Mouse (Mus musculus) gastrocnemius, postnatal 25 days (tissue): ENCODE measurements around the gene Tkt. TPM values are rescaled to one million over a fixed set of nuclear protein-coding genes. Genes with fewer than 3 reads are reported as not detected.

Experiments
- DNase-seq: peaks from one replicate; pipeline ENCODE4 v3.0.0; 2022
- microRNA-seq, 2 experiments: library from miRNA; unstranded; fragments of <30 nt; microRNA quantifications; one replicate each; pipeline ENCODE4 v1.2.0; 2021; ENCODE audit warnings: borderline replicate concordance in 2 of 2
- total RNA-seq, 2 experiments: library from RNA; stranded (reverse); gene quantifications; 1 replicate in 1 of 2; 2 replicates in 1 of 2; pipeline ENCODE4 v1.2.3; 2021

The Tkt gene
- total RNA-seq, 2 experiments from 2014 or later = 9.1 to 25.6 TPM

DNA sequence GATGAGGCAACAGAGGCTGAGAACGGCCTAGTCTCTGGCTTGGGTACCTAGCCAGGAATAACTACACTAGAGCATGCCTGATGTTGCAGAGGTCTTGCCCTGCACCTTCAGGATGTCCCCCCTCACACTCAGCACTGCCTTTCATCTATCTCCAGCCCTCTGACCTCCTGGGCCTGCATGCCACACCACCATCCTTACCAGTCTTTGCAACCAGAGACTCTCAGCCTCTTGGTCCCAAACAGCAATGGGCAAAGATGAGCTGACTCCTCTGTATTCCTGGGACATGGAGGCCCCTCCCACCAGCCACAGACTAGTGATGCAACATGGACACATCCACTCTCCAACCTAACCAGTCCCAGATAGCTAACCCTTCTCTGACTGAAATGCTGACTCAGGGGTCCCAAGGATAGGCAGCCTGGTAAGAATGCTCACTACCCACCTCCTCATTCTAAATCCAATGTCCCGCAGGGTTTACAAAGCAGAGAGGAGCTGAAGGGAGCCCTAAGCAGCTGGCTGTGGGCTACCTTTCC, 70.7 kb downstream of the Tkt start:
- no peak for DNase-seq

DNA sequence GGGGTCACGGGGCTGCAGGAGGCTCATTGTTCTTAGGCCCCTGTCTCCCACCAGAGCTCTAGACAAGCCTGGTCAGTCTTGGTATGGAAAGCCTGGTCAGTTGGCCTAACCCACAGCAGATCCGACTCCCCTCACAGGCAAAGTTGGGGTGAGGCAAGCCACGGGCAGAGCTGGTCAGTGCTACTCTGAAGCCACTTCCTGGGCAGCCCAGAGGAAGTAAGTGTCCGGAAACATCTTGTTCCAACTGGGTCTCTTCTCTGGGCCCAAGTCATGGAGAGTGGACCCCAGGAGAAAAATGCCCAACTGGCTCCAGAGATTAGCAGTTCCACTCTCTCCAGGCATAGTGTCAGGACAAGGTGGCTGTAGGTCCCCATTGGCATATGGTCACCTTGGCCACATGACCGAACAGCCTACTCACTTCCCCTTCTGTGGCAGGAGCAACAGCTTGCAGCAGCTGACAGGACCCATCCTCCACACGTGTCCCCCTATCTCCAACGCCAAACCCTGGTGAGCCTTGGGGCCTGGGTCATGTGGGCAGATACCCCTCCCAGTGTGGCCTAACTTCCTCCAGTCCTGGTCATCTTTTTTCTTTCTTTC, 71.9 kb downstream of the Tkt start:
- no peak for DNase-seq

DNA sequence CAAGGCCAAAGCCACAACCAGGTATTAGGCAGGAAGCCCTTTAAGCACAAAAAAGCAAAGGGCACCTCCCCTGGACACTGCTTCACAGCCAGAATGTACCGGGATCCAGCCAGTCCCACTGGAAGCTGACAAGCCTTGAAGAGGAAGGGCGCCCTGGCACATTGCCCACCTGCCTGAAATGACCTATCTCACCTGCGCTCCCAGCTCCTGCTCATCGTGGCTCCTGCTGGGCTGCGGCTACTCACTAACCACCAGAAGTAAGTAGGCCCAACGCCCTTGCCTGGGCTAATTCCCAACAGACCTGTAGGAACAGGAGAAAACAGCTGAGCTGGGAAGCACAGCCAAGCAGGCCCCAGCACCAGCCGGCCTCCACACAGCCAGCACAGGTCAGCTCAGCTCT, 74.0 kb downstream of the Tkt start:
- no peak for DNase-seq

DNA sequence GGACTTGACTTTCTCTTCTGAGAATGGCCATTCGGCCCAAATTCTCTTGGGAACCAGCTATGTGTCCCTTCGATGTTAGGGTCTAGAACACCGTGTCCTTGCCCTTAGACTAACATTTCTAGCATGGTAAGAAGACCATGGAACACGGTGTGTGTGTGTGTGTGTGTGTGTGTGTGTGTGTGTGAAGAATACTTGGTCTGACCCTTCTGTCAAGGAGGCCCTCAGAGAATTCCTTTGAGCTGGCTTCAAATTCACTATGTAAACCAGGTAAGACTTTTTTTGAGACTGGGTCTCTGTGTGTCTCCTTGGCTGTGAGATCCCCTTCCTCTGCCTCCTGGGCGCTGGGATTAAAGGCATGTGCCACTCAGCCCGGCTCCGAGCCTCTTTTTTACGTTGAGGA, 74.4 kb downstream of the Tkt start:
- no peak for DNase-seq

Small RNA genes lying within 50 kb of the gene (microRNA-seq; reads per million reads assigned to microRNA genes)
- gene Mir3076 = 0 to 0.79 reads per million in 2 experiments

Other genes starting within 250 kb of the Tkt start
- 1 to 10 TPM; 8.0 to 8.4 TPM for gene Dcp1a, start 68.8 kb upstream of the Tkt start, total RNA-seq
- under 1 TPM; 0.27 to 0.64 TPM for gene Cacna1d, start 56.9 kb upstream of the Tkt start, total RNA-seq
- gene Prkcd, start 77.9 kb downstream of the Tkt start, total RNA-seq = 1 to 10 TPM; 5.4 to 5.7 TPM
- 1 to 10 TPM; 4.4 TPM for gene Rft1, start 106.0 kb downstream of the Tkt start, total RNA-seq
- 1 to 10 TPM; 7.6 to 7.9 TPM for gene Sfmbt1, start 166.5 kb downstream of the Tkt start, total RNA-seq